Mouse (Mus musculus): ENCODE data around the gene Prr7. TPM values are rescaled to one million over a fixed set of nuclear protein-coding genes. Genes with fewer than 3 reads are reported as not detected.

The Prr7 gene
- total and polyA plus RNA-seq, 3 experiments: 0.60 to 1.2 (median 0.89) TPM

GRCm38 (mm10) chr13:55451785-55452549, 12.1 kb upstream of the Prr7 start:
- in situ Hi-C loops (cut with MboI; ENCODE audit: low pct_ligation_motif_present, low pct_unique_long_range_greater_than_20kb, low sequenced_read_pairs): no loop called here
- TF ChIP-seq MXI1 (IDR thresholded peaks at IDR 0.05; ENCODE audit: low read depth, low read length): no peak
- no peak for TF ChIP-seq USF1 (IDR thresholded peaks at IDR 0.05; ENCODE audit: low read depth, low read length)
- TF ChIP-seq NELFE (IDR thresholded peaks at IDR 0.05; ENCODE audit: low read depth, low read length): no peak
- TF ChIP-seq JUN (IDR thresholded peaks at IDR 0.05; ENCODE audit: insufficient read depth, low read depth, low read length): no peak
- Histone ChIP-seq H3K4me3 (replicated peaks in 1 of 3; ENCODE audit: low read depth in 2 of 3, low read length in 2 of 3, poor library complexity in 1 of 3) (no peak overlapping the region), H3K36me3 (replicated peaks in 1 of 2; ENCODE audit: control insufficient read depth in 1 of 2, insufficient read depth in 1 of 2, low read length in 1 of 2) (peaks cover 59 to 74% of the 10 kb centered on the region in 2 experiments), H3K4me1 (ENCODE audit: control insufficient read depth in 1 of 2, insufficient read depth in 2 of 2) (peaks cover 26 to 48% of the 10 kb centered on the region in 2 experiments), H3K9ac (ENCODE audit: insufficient read depth, low read depth) (no peak overlapping the region), H3K4me2 (ENCODE audit: insufficient read depth, low read depth, poor library complexity, severe bottlenecking) (no peak overlapping the region), H3K79me2 (replicated peaks; ENCODE audit: control insufficient read depth, extremely low read depth, insufficient read depth, poor library complexity, severe bottlenecking) (peaks cover 17% of the 10 kb centered on the region), H3K9me3 (replicated peaks; ENCODE audit: low read length) (no peaks in the 10 kb centered on the region), H3K27ac (ENCODE audit: insufficient read depth, low read depth) (no peak overlapping the region), H3K27me3 (replicated peaks) (no peaks in the 10 kb centered on the region)
- no peak for DNase-seq (ENCODE audit: extremely low read depth)
- dilution Hi-C loops (cut with MboI; ENCODE audit: extremely low pct_ligation_motif_present, extremely low pct_unique_long_range_greater_than_20kb, low sequenced_read_pairs): no loop called here

DNA sequence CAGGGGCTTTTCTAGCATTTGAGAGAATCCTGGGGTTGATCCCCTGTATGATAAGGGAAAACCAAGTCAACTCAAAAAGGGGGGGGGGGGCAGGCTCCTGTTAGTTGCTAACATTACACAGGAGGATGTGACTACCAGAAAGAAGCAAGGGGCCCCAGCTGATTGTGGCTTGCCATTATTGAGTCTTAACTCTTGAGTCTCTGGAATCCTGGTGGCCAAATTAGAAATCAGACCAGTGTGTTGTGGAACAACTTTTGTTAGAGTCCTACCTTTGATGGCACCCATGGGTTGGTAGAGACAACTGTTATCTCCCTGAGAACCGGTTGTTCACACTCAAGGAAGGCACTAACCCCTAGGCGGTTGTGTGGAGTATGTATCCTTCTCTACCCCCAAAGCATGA, 1.1 kb upstream of the Prr7 start:
- H3K27me3 ChIP-seq (replicated peaks): no peaks in the 10 kb centered on the region
- no peaks in the 10 kb centered on the region for H3K9me3 ChIP-seq (replicated peaks; ENCODE audit: low read length)
- H3K79me2 ChIP-seq (replicated peaks; ENCODE audit: control insufficient read depth, extremely low read depth, insufficient read depth, poor library complexity, severe bottlenecking): no peaks in the 10 kb centered on the region
- no peak overlapping the region for H3K27ac ChIP-seq (ENCODE audit: insufficient read depth, low read depth)
- H3K9ac ChIP-seq (ENCODE audit: insufficient read depth, low read depth): no peak overlapping the region
- no peak for TF ChIP-seq NELFE (IDR thresholded peaks at IDR 0.05; ENCODE audit: low read depth, low read length)
- no peak for TF ChIP-seq JUN (IDR thresholded peaks at IDR 0.05; ENCODE audit: insufficient read depth, low read depth, low read length)
- TF ChIP-seq MXI1 (IDR thresholded peaks at IDR 0.05; ENCODE audit: low read depth, low read length): no peak
- TF ChIP-seq IRF4 (IDR thresholded peaks at IDR 0.05; ENCODE audit: low read depth, low read length): no peak
- TF ChIP-seq HCFC1 (IDR thresholded peaks at IDR 0.05; ENCODE audit: low read depth, low read length): no peak
- TF ChIP-seq CHD2 (IDR thresholded peaks at IDR 0.05; ENCODE audit: low read length): no peak
- H3K36me3 ChIP-seq (replicated peaks in 1 of 2; ENCODE audit: control insufficient read depth in 1 of 2, insufficient read depth in 1 of 2, low read length in 1 of 2): peaks cover 53 to 84% of the 10 kb centered on the region in 2 experiments
- dilution Hi-C loops (cut with MboI; ENCODE audit: extremely low pct_ligation_motif_present, extremely low pct_unique_long_range_greater_than_20kb, low sequenced_read_pairs): no loop called here
- no peak for DNase-seq (ENCODE audit: extremely low read depth)
- peaks cover 0 to 32% of the 10 kb centered on the region in 2 experiments; a peak in 2 of 4 replicates for H3K4me1 ChIP-seq (ENCODE audit: control insufficient read depth in 1 of 2, insufficient read depth in 2 of 2)
- no peak overlapping the region for H3K4me2 ChIP-seq (ENCODE audit: insufficient read depth, low read depth, poor library complexity, severe bottlenecking)
- in situ Hi-C loops (cut with MboI; ENCODE audit: low pct_ligation_motif_present, low pct_unique_long_range_greater_than_20kb, low sequenced_read_pairs): no loop called here
- H3K4me3 ChIP-seq (replicated peaks in 1 of 3; ENCODE audit: low read depth in 2 of 3, low read length in 2 of 3, poor library complexity in 1 of 3): no peak overlapping the region

GRCm38 (mm10) chr13:55463399-55464026, 554 bp upstream of the Prr7 start:
- no peak for DNase-seq (ENCODE audit: extremely low read depth)
- Histone ChIP-seq H3K9me3 (replicated peaks; ENCODE audit: low read length) (no peaks in the 10 kb centered on the region), H3K9ac (ENCODE audit: insufficient read depth, low read depth) (no peak overlapping the region), H3K27ac (ENCODE audit: insufficient read depth, low read depth) (no peak overlapping the region), H3K79me2 (replicated peaks; ENCODE audit: control insufficient read depth, extremely low read depth, insufficient read depth, poor library complexity, severe bottlenecking) (no peaks in the 10 kb centered on the region), H3K36me3 (replicated peaks in 1 of 2; ENCODE audit: control insufficient read depth in 1 of 2, insufficient read depth in 1 of 2, low read length in 1 of 2) (peaks cover 48 to 78% of the 10 kb centered on the region in 2 experiments), H3K4me1 (ENCODE audit: control insufficient read depth in 1 of 2, insufficient read depth in 2 of 2) (peaks cover 0 to 37% of the 10 kb centered on the region in 2 experiments; a peak in 2 of 4 replicates), H3K4me3 (replicated peaks in 1 of 3; ENCODE audit: low read depth in 2 of 3, low read length in 2 of 3, poor library complexity in 1 of 3) (no peak overlapping the region), H3K4me2 (ENCODE audit: insufficient read depth, low read depth, poor library complexity, severe bottlenecking) (no peak overlapping the region), H3K27me3 (replicated peaks) (no peaks in the 10 kb centered on the region)
- dilution Hi-C loops (cut with MboI; ENCODE audit: extremely low pct_ligation_motif_present, extremely low pct_unique_long_range_greater_than_20kb, low sequenced_read_pairs) (no loop called here), in situ Hi-C loops (cut with MboI; ENCODE audit: low pct_ligation_motif_present, low pct_unique_long_range_greater_than_20kb, low sequenced_read_pairs) (no loop called here)
- TF ChIP-seq ELF1 (IDR thresholded peaks at IDR 0.05; ENCODE audit: low read depth, low read length) (no peak), USF1 (IDR thresholded peaks at IDR 0.05; ENCODE audit: low read depth, low read length) (no peak), CTCF (conservative IDR thresholded peaks at IDR 0.05 in 1 of 2, IDR thresholded peaks at IDR 0.05 in 1 of 2; ENCODE audit: low read depth in 2 of 2, low read length in 2 of 2) (no peak), SIN3A (IDR thresholded peaks at IDR 0.05; ENCODE audit: low read length) (no peak), PAX5 (IDR thresholded peaks at IDR 0.05; ENCODE audit: low read length) (no peak), ETS1 (conservative IDR thresholded peaks at IDR 0.05; ENCODE audit: low read depth, low read length) (no peak), ZNF384 (IDR thresholded peaks at IDR 0.05; ENCODE audit: low read depth, low read length) (no peak), MXI1 (IDR thresholded peaks at IDR 0.05; ENCODE audit: low read depth, low read length) (no peak), GABPA (IDR thresholded peaks at IDR 0.05; ENCODE audit: insufficient replicate concordance, low read depth, low read length) (no peak), NRF1 (IDR thresholded peaks at IDR 0.05; ENCODE audit: low read depth, low read length) (no peak), ZC3H11A (IDR thresholded peaks at IDR 0.05; ENCODE audit: low read depth, low read length) (no peak), USF2 (conservative IDR thresholded peaks at IDR 0.05; ENCODE audit: low read depth, low read length) (no peak)
